Mouse (Mus musculus): ENCODE data around the gene Olfr785.
"Not testable (repeated sequence)": the region's sequence is repeated elsewhere in the genome, so short reads cannot be mapped to it uniquely, and the experiment has no call there.

DNA sequence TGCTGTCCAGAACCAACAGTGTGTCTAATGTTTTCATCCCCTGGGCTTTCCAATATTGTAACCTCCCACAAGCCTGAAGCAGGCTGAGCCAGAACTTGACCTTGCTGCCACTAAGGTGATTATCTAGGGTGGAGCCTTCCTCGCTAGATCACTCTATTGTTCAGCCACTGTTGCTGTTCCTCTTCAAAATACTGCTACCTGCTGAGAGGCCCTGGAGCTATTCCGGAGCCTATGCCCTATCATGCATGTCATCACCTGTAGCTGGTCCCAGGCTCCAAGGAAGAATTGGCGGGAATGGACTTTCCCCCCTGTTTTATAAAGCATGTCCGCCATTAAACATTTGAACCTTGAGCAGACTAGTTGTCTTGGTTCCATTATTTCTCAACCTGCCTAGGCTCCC is 48.7 kb upstream of the Olfr785 start:
- not testable (repeated sequence) for TF ChIP-seq POLR2A (IDR thresholded peaks at IDR 0.05; ENCODE audit: low read depth, low read length); CTCF (IDR thresholded peaks at IDR 0.05; ENCODE audit: borderline replicate concordance, insufficient read depth, low read length)
